Mouse (Mus musculus): ENCODE data around the gene Ankrd54.

- no peak for TF ChIP-seq POLR2A (IDR thresholded peaks at IDR 0.05; ENCODE audit: insufficient read length, low read depth)
- TF ChIP-seq SRF (IDR thresholded peaks at IDR 0.05; ENCODE audit: control insufficient read depth, insufficient read length, low read depth), result no peak
- TF ChIP-seq E2F4 (IDR thresholded peaks at IDR 0.05; ENCODE audit: insufficient read depth), result no peak
- TF ChIP-seq REST (IDR thresholded peaks at IDR 0.05; ENCODE audit: insufficient read depth, insufficient read length), result no peak
- no peak for TF ChIP-seq MYOG (IDR thresholded peaks at IDR 0.05; ENCODE audit: control insufficient read depth in 1 of 3, insufficient read depth in 1 of 3, insufficient read length in 2 of 3, low read depth in 2 of 3)
- TF ChIP-seq USF1 (IDR thresholded peaks at IDR 0.05; ENCODE audit: low read depth), result no peak
- TF ChIP-seq TCF3 (IDR thresholded peaks at IDR 0.05; ENCODE audit: insufficient read length, low read depth), result no peak
- TF ChIP-seq POLR2AphosphoS2 (IDR thresholded peaks at IDR 0.05; ENCODE audit: insufficient read length, low read depth), result no peak
Observed at GRCm38 (mm10) chr15:79093083-79093839, 30.6 kb upstream of the Ankrd54 start.

Data from myocyte (in vitro differentiated cells).